Mouse (Mus musculus): Measurements from ENCODE around the gene Crybg2. TPM values are rescaled to one million over a fixed set of nuclear protein-coding genes. Genes with fewer than 3 reads are reported as not detected.

Crybg2 gene
- total RNA-seq, 2 experiments from 2014 or later, result not detected

DNA sequence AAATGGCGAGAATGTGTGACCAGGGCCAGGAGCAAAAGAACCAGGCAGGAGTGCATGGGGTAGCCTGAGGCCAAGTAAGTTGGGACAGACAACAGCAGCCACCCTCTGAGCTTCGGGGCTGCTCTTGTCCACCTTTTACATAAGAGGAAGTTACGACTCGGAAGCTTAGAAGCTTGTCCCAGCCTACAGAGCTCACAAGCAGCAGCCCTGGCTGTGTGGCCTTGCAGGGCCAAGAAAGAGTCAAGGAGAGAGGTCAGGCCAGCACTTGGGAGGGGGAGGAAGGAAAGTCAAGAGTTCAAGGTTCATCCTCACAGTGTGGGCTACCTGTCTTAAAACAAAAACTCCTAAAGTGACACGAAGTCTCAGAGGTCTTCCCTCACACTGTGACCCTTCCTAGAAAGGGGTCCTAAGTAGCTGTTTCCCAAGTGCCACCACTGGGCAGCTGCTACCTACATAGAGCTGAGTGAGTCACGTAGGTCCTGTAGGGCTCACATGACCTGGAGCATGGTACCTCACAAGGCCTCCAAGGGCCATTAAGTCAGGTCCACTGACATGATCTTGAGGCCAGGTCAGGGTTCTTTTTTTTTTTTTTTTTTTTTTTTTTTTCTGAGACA is 59.7 kb downstream of the Crybg2 start:
- DNase-seq, result no peak

- DNase-seq, result no peak
Observed at GRCm38 (mm10) chr4:134120916-134121315, 60.3 kb downstream of the Crybg2 start.

DNA sequence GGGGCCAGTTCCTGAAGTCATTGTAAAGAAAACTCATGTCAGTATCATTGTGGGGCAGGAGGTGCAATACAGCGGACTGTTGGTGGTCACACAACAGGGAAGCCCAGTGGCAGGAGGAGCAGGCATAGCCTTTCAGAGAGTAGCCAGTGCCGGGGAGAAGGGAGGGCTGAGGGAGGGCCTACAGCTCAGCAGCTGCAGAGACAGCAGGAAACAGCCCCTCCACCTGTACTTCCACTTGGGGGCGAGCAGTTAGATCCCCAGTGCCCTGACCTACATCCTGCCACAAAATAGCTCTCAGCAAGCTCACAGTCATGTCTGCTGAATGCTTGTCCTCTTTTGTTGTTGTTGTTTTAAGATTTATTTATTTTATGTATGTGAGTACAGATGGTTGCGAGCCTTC is 61.0 kb downstream of the Crybg2 start:
- DNase-seq, result no peak

DNA sequence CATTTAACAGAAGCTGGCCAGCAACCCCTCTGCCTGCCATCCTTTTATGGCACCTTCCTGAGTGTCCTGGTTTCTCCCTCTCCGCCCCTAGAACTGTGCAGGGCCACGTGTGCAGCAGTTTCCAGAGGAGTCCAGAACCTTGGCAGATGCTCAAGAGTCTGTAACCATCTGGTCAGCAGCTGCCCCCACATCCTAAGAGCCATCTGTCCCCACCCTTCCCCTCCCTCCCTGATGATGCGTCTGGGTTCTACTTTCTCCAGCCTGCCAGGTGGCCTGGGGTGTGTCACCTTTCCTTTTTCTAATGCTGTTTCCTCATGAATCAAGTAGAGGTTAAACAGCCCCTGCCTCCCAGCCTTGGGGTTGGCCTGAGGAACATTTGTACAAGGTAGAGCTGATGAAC is 61.7 kb downstream of the Crybg2 start:
- no peak for DNase-seq

DNA sequence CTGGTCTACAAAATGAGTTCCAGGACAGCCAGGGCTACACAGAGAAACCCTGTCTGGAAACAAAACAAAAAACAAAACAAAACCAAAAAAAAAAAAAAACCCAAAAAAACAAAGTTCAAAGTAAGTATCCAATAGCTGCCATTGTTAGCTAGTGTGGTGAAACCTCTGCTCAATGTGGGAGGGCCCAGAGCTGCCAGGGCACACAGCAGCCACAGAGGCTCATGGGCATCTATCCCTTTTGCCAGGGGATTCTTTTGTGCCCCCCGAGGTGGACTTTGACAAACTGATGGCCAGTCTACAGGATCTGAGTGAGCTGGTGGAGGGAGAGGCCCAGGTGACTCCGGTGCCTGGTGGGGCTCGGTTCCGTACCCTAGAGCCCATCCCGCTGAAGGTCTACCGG is 62.5 kb downstream of the Crybg2 start:
- DNase-seq, result no peak

GRCm38 (mm10) chr4:134123680-134124551 is 63.3 kb downstream of the Crybg2 start:
- peak; percentile 68 to 76 for DNase-seq

DNA sequence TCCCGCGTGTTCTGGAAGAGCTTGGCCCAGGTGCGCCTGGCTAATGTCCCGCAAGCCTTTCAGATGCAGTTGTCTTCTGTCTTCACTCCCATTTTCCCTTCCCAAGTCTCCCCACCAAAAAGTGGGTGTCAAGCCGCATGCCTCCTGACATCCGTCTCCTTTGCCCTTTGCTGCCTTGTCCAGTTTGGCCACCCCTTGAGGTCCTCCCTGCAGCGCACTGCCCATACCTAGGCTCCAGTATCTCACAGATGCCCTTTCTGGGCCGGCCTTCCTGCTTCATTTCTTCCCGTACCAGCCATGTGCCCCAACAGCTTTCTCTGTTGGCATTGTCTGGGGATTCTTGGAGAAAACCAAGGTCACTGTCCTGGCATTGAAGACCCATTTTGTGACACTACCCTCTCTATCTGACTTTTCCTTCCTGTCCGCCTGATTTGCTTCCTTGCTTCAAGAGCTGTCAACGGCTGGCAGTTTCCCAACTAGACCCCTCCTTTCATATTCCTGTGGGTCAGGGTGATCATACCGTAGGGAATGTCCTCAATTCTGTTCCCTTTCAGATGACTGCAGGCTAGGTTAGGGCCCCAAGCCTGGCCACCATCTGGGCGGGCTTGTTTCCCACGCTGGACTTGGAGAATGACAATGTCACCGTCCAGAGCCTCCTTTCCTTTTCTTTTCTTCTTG is 64.9 kb downstream of the Crybg2 start:
- no peak for DNase-seq

DNA sequence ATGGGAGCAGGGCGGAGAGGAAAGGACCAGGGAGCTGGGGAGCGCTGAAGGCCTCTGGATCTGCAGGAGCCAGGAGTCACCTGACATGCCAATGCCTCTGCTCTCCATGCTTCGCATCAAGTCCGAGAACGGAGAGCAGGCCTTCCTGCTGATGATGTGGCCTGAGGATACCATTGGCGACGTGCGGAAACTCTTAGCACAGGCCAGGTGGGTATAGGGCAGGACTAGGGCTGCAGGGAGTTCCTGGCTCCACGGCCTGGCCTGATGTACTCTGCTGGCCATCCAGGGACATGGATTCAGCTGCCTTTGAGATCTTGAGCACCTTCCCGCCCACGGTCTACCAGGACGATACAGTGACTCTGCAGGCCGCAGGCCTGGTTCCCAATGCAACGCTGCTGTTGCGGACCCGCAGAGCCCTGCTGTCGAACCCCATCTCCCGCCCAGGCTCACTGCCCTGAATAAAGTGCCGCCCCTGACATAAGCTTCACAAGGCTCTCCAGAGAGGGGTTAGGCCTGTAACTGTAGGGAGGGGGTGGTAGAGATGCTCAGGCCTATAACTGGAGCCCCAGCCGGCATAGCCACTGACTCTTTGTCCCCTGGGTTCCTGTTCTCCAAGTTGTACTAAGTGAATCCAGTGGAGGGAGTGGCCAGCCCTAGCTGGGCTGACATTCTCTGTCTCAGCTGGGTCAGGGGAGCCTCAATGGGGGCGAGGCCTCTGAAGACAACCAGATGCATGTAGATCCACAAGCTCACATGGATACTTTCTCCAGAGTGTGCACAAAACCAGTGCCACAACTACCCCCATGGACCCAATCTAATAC is 65.9 kb downstream of the Crybg2 start:
- no peak for DNase-seq

DNA sequence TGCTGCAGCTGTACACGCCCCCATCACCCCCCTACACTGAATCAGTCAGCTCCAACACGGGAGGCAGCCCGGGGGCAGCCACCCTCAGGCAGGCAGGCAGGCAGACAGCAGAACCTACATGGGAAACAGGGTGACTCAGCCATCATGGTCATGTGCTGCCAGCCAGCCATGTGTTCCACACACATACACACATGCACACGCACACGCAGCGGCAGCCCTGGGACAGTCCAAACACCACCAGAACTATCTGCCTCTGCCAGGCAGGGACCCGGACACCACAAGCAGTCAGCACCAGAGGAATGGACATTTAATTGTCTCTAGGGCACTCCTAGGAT is 66.5 kb downstream of the Crybg2 start:
- no peak for DNase-seq

DNA sequence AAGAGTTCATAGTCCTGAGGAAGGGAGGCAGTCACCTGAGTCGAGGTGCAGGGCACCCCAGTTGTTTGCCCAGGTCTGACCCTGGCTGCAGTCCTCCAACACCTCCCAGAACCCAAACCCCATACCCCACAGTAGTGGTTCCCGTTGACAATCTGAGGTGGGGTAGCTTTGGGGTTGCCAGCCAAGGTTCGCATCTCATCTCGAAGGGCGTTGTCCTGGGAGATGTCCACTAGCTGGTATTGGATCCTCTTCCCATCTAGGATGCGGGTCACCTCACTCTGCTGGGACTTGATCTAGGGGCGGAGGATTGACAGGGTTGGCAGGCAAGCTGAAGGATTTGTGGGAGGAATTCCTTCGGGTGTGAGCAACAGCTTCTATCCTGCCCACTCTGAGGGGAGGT is 67.2 kb downstream of the Crybg2 start:
- DNase-seq, result no peak

DNA sequence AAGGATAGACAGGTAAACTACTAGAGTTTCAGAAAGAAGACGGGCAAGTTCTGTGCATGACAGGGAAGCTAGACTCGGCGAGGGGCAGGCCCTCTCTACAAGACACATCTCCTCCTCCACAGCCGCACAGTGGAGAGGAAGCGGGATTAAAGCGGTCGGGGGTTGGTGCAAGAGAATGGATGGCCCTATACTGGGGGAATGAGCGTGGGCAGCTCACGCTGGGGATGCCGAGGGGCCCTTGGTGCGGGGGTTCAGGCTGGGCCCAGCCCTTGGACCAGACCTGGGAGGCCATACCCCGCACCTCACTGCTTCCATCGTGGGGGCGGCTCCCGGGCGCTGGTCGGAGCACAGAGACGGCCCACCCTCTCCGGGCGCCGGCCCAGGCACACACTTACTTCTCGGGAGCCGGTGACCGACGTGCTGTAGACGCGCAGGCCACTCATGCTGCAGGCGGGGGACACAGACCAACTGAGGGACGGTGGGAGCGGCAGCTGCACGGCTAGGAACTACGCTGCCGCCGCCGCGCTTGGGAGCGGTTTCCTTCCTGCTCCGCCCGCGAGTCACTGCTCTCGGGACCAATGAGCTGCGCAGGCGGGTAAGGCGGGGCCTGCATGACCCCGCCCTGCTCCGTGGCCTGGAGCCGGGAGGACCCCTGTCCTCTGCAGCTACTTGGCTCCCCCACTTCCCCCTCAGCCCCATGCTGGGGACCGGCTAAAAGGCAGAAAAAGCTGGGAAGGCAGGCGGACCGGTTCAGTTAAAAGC is 67.8 kb downstream of the Crybg2 start, which contains the start of gene Sh3bgrl3:
Gene Sh3bgrl3 (minus strand): TSS at position 569 of the 762 bp plus-strand sequence.
- peak; percentile 91 to 95 for DNase-seq

DNA sequence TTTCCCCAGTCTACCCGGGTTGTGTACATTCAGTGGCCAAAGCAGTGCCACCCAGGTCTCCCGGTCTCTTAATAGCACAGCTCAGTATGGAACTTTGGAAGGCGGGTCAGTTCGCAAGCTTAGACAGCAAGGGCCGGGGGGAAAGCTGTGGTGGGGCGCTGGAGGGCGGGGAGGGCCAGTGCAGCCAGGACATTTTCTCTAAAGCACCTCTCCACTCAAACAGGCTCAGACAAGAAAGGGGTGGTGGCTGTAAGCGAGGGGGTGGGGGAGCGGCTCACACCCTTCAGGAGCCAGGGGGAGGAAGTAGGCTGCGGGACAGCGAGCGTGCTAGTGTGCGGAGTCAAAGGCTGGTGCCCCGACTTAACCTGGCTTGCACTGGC is 68.4 kb downstream of the Crybg2 start:
- DNase-seq, result no peak

DNA sequence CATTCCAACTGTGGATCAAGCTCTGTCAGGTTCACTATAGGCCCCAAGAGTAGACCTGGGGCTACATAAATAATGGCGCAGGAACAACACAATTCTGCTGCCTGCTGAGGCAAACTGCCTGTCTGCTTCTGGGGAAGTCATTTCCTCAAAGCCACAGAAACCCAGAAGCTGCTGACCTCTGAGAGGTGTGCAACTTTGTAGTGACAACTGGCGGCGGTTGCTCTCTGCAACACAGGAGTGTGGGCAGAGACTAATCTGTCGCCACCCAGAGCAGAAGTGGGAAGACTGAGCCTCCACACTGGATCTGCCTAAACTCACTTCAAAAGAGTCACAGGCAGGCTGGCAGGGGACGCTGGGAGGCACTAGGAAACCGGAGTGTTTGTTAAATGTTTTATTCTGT is 68.9 kb downstream of the Crybg2 start:
- DNase-seq, result no peak

- DNase-seq, result no peak
Observed at GRCm38 (mm10) chr4:134132117-134132516, 71.5 kb downstream of the Crybg2 start.

GRCm38 (mm10) chr4:134132519-134133095 is 72.0 kb downstream of the Crybg2 start:
- no peak for DNase-seq

GRCm38 (mm10) chr4:134136280-134136926 is 75.8 kb downstream of the Crybg2 start:
- no peak for DNase-seq

DNA sequence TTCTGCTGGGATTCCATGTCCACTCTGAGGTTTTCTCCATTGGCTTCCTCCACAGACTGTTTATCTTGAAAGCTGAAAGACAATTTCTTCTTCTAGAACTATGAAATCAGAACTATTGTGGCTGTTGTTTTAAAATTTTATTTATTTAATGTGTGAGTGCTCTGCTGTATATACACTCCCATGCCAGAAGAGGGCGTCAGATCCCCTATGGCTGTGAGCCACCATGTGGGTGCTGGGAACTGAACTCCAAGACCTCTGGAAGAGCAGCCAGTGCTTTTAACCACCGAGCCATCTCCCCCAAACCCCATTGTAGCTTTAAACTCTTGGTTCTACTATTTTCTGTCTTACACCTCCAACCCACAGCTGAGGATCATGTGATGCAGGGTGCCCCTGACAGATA is 78.2 kb downstream of the Crybg2 start:
- DNase-seq, result no peak

Measured in adrenal gland, postnatal 36 days (tissue).